Mouse (Mus musculus): Measurements from ENCODE around the gene Fcgr3. TPM values are rescaled to one million over a fixed set of nuclear protein-coding genes. Genes with fewer than 3 reads are reported as not detected.
A peak's percentile ranks its signal among the peaks of the same experiment; 100 is the strongest.
"Not testable (repeated sequence)": the region's sequence is repeated elsewhere in the genome, so short reads cannot be mapped to it uniquely, and the experiment has no call there.

Gene Fcgr3
- total RNA-seq, 2 experiments from 2014 or later = 9.8 to 10.4 TPM

DNA sequence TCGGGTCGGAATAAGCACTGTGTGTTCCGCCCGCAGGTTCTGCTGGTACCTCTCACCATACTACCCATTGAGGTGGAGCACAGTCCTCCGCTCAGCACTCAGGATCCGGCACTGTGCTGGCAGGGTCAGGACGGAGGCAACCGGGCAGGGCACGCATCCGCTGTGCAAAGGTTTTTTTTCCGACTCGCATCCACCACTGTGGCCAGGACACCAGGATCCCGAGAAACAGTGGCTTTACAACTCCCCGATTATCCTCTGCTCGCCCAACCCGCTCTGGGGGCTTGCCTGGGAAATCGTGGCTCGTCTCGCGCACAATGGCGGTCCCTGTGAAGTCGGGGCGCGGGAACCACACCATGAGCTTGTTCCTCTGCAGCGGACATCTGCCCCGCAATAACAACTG lies 21.0 kb upstream of the Fcgr3 start:
- DNase-seq = no peak

DNA sequence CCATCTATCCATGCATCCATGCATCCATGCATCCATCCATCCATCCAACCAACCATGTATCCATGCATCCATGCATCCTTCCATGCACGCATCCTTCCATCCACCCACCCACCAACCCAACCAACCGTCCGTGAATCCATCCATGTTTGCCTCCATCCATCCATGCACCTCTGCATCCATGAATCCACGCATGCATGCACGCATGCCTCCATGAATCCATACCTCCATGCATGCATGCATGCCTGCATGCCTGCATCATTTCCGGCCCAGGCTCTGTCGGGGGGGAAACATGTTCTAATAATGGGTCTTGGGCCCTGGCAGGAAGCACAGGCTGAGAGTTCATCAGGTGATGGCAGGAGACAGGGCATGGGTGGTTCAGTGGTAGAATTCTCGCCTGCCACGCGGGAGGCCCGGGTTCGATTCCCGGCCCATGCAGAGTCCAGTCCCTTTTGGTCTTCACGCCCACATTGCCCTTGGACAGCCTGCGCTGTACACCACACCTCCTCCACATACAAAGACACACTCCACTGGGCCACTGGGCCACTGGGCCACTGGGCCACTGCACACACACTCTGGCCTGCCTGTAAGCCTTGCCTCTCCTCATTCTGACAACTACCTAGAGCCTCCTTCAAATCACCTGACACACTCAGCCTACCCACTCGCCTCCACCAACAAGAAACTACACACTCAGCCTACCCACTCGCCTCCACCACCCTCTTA lies 16.9 kb upstream of the Fcgr3 start:
- not testable (repeated sequence) for DNase-seq

DNA sequence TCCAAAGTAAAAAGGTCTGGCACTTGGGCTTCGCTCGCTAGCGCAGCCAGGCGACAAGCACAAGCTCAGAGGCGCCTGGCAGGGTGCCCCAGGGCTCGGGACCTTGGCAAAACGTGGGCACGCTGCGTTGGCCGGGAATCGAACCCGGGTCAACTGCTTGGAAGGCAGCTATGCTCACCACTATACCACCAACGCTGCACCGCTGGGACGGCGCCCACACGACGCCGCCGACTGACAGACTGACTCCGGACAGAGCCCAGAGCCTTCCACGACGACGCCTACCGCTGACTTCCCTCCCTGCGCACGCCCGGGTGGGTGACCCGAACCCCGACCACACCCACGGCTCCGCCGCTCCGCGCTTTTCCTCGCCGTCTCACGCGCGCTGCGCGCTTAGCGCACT lies 15.1 kb upstream of the Fcgr3 start:
- not testable (repeated sequence) for DNase-seq

DNA sequence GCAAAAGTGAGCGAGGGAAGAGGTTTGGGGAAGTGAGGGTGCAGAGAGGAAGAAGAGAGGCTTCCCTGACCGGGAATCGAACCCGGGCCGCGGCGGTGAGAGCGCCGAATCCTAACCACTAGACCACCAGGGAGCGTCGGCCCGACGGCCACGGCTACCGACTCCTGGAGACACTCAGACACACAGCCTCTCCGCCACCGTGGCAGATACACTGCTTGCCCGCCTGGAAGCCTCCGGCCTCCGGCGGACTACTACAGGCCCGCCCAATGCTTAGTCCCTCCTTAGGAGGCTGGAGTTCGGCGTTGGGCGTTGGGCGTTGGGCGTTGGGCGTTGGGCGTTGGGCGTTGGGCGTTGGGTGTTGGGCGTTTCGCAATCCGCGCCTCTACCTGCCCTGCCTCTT lies 14.6 kb upstream of the Fcgr3 start:
- not testable (repeated sequence) for DNase-seq

DNA sequence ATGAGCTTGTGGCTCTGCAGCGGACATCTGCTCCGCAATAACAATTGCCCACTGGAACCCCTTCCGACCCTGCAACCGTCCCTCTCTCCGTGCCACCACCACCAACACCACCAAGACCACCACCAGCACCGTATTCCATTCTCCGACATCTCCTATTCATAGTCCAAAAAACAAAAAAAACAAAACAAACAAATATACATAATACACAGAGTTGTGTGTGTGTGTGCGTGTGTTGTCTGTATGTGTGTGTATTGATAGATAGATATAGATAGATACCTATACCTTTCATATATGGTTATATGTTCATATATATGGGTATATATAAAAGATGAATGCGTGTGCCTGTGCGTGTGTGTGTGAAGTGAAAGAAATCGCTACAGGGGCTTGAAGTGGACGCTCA lies 13.7 kb upstream of the Fcgr3 start:
- not testable (repeated sequence) for DNase-seq

DNA sequence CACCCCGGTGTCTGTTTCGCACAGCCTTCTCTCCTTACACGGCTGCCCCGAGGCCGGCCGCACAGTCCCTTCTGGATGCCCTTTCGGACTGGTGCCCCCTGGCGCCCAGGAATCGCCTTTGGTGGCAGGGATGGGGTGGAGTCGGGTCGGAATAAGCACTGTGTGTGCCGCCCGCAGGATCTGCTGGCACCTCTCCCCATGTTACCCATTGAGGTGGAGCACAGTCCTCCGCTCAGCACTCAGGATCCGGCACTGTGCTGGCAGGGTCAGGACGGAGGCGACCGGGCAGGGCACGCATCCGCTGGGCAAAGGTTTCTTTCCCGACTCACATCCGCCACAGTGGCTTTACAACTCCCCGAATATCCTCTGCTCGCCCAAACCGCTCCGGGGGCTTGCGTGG lies 13.2 kb upstream of the Fcgr3 start:
- peak; percentile 43 for DNase-seq

DNA sequence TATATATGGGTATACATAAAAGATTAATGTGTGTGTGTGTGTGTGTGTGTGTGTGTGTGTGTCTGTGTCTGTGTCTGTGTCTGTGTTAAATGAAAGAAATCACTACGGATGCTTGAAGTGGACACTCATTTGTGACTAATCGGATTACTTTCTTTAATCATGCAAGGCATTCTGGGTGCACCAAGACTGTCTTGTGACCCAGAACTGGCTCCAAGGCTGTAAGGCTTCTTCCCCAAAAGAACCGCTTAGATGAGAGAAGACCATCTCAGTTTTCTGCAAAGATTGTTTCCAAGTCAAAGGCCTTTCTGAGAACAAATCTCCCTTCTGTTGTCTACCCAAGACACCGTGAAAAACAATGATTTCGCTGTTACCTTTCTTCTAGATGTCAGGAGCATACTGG lies 12.5 kb upstream of the Fcgr3 start:
- not testable (repeated sequence) for DNase-seq

DNA sequence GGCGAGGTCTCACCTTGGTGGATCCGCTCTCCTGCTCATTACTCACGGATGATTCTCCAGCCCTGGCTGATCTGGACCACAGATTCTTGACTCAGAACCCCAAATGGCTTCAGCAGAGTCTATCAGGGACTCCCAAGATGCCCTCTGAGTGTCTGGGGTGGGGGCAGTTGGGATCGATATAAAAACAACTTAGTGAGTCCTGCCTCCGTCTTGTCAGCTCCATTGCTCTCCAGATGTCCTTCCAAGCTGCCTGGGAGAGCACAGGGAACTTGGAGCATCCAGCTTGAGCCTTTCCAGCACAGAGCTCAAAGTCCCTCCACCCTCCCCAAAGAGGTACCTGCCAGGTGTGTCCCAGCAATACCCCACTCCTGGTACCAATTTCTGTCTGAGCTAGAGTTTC lies 11.4 kb upstream of the Fcgr3 start:
- not testable (repeated sequence) for DNase-seq

DNA sequence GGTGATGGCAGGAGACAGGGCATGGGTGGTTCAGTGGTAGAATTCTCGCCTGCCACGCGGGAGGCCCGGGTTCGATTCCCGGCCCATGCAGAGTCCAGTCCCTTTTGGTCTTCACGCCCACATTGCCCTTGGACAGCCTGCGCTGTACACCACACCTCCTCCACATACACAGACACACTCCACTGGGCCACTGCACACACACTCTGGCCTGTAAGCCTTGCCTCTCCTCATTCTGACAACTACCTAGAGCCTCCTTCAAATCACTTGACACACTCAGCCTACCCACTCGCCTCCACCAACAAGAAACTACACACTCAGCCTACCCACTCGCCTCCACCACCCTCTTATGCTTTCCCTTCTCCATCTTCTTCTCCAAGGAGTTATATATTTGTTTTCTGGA lies 9.5 kb upstream of the Fcgr3 start:
- DNase-seq = not testable (repeated sequence)

DNA sequence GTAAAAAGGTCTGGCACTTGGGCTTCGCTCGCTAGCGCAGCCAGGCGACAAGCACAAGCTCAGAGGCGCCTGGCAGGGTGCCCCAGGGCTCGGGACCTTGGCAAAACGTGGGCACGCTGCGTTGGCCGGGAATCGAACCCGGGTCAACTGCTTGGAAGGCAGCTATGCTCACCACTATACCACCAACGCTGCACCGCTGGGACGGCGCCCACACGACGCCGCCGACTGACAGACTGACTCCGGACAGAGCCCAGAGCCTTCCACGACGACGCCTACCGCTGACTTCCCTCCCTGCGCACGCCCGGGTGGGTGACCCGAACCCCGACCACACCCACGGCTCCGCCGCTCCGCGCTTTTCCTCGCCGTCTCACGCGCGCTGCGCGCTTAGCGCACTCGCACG lies 7.5 kb upstream of the Fcgr3 start:
- not testable (repeated sequence) for DNase-seq

DNA sequence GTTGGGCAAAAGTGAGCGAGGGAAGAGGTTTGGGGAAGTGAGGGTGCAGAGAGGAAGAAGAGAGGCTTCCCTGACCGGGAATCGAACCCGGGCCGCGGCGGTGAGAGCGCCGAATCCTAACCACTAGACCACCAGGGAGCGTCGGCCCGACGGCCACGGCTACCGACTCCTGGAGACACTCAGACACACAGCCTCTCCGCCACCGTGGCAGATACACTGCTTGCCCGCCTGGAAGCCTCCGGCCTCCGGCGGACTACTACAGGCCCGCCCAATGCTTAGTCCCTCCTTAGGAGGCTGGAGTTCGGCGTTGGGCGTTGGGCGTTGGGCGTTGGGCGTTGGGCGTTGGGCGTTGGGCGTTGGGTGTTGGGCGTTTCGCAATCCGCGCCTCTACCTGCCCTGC lies 7.0 kb upstream of the Fcgr3 start:
- DNase-seq = not testable (repeated sequence)

DNA sequence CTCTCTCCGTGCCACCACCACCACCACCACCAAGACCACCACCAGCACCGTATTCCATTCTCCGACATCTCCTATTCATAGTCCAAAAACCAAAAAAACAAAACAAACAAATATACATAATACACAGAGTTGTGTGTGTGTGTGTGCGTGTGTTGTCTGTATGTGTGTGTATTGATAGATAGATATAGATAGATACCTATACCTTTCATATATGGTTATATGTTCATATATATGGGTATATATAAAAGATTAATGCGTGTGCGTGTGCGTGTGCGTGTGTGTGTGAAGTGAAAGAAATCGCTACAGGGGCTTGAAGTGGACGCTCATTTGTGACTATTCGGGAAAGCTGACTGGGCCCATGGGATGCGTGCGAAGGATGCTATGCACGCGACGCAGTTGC lies 6.1 kb upstream of the Fcgr3 start:
- not testable (repeated sequence) for DNase-seq

DNA sequence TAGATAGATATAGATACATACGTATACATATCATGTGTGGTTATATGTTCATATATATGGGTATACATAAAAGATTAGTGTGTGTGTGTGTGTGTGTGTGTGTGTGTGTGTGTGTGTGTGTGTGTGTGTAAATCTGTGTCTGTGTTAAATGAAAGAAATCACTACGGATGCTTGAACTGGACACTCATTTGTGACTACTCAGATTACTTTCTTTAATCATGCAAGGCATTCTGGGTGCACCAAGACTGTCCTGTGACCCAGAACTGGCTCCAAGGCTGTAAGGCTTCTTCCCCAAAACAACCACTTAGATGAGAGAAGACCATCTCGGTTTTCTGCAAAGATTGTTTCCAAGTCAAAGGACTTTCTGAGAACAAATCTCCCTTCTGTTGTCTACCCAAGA lies 4.8 kb upstream of the Fcgr3 start:
- DNase-seq = peak; percentile 23

DNA sequence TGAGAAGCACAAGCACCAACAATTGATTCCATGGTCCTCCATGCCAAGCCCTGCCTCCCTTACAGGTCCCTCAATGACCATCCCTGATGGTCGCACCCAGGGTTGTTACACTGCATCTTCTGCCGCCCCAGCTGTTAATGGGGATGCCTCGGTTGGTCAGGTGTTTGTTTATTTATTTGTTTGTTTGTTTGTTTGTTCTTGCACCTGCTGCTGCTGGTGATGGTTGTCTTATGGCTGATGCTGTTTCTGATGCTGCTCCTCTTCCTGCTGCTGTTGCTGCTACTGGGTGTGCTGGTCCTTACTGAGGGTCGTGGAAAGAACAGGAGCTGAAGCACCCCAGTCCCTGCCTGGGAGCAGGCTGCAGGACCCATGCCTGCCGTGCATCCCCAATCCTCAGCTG lies 3.2 kb upstream of the Fcgr3 start:
- DNase-seq = not testable (repeated sequence)

DNA sequence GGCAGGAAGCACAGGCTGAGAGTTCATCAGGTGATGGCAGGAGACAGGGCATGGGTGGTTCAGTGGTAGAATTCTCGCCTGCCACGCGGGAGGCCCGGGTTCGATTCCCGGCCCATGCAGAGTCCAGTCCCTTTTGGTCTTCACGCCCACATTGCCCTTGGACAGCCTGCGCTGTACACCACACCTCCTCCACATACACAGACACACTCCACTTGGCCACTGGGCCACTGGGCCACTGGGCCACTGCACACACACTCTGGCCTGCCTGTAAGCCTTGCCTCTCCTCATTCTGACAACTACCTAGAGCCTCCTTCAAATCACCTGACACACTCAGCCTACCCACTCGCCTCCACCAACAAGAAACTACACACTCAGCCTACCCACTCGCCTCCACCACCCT lies 1.8 kb upstream of the Fcgr3 start:
- not testable (repeated sequence) for DNase-seq

DNA sequence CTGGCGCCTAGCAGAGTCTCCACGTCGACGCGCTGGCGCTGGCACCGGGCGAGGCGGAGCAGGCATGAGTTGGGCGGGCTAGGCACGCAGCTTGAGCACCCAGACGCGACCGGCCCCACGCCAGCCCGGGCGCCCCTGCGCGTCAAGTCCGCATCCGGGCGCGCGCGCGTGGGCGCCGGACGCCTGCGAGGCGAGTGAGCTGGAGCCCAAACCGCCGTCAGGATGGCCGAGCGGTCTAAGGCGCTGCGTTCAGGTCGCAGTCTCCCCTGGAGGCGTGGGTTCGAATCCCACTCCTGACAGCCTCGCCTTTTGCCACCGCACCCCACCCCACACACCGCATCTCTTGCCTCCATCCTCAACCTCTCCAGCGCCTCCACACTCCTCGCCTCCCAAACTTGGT lies 1.0 kb upstream of the Fcgr3 start:
- peak; percentile 45 for DNase-seq

DNA sequence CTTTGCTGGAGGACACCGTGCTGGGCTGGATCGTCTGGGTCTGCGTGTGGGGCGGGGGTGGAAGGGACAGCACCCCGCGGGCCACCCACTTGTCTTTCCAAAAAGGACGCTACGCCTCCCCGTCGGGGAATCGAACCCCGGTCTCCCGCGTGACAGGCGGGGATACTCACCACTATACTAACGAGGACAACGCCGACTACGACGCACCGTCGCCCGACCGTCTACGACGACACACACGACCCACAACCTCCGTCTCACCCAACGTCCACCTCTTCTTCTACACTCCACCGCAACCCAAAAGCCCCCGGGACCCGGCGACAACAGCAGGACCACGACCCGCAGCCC lies 480 bp upstream of the Fcgr3 start:
- peak; percentile 66 for DNase-seq

DNA sequence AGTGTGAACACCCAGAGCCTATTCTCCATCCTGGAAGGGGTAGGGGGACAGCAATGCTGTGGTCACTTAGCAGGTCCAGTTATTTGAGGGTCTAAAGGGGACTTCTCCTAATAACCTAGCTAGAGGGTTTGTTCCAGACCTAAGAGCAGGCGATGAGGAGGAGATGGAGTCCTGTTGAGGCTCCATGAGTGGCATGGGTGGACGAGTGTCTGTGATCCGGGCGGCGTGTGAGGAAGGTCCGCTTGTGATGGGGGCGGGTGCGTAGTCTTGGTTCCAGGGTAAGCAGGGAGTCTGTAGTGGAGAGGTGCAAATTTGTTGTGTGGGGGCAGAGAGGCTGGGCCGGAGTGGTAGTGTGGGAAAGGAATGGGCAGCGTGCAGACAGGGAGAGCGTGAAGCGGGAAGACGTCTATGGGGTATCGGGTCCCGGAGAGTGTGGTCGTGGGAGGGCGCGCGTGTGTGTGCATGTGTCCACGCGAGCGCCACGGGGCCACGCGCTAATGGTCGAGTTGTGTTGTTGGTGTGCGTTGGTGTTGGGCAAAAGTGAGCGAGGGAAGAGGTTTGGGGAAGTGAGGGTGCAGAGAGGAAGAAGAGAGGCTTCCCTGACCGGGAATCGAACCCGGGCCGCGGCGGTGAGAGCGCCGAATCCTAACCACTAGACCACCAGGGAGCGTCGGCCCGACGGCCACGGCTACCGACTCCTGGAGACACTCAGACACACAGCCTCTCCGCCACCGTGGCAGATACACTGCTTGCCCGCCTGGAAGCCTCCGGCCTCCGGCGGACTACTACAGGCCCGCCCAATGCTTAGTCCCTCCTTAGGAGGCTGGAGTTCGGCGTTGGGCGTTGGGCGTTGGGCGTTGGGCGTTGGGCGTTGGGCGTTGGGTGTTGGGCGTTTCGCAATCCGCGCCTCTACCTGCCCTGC lies 905 bp downstream of the Fcgr3 start:
- peak; percentile 44 for DNase-seq

DNA sequence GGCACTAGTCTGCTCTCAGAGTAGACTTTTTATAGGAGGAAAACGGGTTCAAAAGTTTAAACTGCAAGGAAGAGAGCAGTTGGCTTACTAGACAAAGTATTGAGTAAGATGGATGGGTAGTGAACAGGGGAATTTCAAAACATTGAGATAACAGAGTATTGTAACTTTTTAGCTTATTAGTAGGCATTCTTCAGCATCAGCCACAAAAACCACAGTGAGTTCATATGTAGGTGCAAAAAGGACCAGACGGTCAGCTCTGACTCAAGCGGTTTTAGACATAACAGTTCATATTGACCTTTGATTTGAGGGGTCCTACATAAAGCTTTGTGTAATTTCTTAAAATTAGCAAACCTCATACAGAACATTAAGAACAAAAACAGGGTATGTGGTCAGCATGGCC lies 3.2 kb downstream of the Fcgr3 start:
- DNase-seq = no peak

DNA sequence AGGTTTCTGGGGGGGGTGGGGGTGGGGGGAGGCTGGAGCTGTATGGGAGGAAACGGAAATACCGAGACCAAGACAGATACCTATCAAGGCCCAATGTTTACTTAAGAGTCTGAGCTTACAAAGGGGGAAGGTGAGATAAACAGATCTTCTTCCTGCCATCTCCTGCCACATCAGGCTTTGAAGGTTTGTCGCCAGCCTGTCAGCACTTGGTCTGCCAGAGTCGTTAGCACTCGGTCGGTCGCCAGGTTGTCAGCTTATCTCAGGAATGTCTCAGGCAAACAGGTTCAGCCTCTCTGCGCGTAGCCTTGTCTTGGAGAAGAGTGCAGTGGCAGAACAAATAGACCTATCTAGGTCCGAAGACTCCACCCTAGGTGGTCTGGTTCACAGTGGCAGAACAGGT lies 4.3 kb downstream of the Fcgr3 start:
- no peak for DNase-seq

DNA sequence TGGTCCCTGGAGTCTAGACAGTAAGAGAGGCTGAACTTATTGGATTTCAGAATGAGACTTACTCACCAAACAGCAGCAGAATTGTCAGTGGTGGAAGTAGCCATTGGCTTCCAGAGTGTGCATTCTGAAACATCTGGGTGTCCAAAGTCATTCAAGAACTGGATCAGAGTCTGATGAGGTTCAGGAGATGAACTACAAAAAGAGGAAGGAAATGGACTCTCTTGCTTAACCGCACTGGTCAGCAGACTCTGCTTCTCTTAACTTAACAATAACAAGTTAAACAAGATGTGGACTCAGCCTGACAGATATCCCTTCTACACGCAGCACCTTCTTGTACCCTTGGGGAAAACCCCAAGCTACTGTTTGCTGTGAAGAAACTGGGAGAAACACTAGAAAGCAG lies 5.5 kb downstream of the Fcgr3 start:
- DNase-seq = no peak

DNA sequence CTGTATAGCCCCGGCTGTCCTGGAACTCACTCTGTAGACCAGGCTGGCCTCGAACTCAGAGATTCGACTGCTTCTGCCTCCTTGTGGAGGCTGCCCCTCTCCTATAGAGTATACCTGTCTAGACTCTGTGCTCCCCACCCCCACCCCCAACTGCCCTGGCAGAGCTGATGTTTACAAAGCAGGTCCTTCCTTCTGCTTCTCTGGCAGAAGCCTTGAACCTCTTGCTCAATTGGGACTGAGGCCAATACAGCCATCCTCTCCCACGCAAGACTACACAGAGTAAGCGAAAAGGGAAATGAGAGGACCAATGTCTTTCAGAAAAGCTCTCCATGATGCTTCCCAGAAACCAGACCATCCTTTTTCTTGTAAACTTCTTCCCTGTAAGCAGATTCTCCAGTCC lies 7.5 kb downstream of the Fcgr3 start:
- peak; percentile 34 for DNase-seq

DNA sequence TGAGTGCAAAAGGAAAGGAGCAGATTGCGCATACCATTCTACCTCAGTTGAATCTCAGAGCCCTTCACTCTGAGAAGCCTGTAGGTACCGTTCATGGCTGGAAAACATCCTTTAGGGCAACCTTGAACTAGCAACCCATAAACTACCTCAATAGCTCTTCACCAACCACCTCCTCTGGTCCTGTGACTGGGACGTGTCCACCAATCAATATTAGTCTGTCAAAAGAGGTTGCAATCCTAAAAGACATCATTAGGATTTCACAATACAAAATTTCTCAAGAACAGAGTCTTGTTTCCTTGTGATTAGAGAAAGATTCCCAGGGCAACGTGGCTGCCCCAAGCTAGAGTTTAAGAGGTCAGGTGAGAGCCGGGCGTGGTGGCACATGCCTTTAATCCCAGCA lies 11.4 kb downstream of the Fcgr3 start:
- no peak for DNase-seq

DNA sequence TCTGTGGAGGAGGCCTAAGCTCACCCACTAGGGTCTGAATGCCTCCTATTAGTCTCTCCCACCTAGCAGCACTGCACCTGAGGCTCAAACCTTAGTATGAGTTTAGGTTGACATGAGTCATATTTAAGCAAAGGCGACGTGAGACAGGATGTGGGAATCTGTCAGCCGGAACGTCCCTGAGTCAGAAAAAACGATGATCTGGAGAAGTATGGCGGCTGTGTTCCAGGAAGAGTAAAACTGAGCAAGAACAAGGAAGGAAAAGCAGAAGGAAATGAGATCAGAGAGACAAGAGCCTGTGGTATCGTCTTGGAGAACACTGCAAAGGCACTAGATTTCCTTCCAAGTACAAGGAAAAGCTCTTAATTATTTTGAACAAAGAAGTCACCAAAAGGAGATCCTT lies 14.0 kb downstream of the Fcgr3 start:
- DNase-seq = no peak

All from adrenal gland, postnatal 10 days (tissue).